Mouse (Mus musculus) myocyte (in vitro differentiated cells): ENCODE results near the gene Neurl1a. TPM values are rescaled to one million over a fixed set of nuclear protein-coding genes. Genes with fewer than 3 reads are reported as not detected.

ENCODE experiments used
- H3K27me3 ChIP-seq: one replicate; pipeline ENCODE4 v1.6.1; 2011; ENCODE audit not compliant: control insufficient read depth, insufficient read depth, insufficient read length
- H3K36me3 ChIP-seq: one replicate; pipeline ENCODE4 v1.6.1; 2011; ENCODE audit not compliant: control insufficient read depth, insufficient read depth
- H3K4me2 ChIP-seq: one replicate; pipeline ENCODE4 v1.6.1; 2011; ENCODE audit warnings: low read depth, control low read depth
- H3K4me3 ChIP-seq: one replicate; pipeline ENCODE4 v1.5.1; 2011; ENCODE audit warnings: mild to moderate bottlenecking, control low read depth, moderate library complexity
- H3K79me2 ChIP-seq: one replicate; pipeline ENCODE4 v1.6.1; 2011; ENCODE audit not compliant: control insufficient read depth, insufficient read depth
- H3ac ChIP-seq: one replicate; pipeline ENCODE4 v1.6.1; 2011; ENCODE audit not compliant: control insufficient read depth, insufficient read length
- CEBPB ChIP-seq: IDR thresholded peaks from 2 replicates; pipeline ENCODE4 v1.6.1; 2011; ENCODE audit warnings: mild to moderate bottlenecking, moderate library complexity; ENCODE audit not compliant: poor library complexity, insufficient read depth, severe bottlenecking
- E2F4 ChIP-seq: IDR thresholded peaks from one replicate; pipeline ENCODE4 v1.6.1; 2011; ENCODE audit warnings: mild to moderate bottlenecking, control low read depth, moderate library complexity; ENCODE audit not compliant: insufficient read depth
- MAX ChIP-seq: IDR thresholded peaks from one replicate; pipeline ENCODE4 v1.6.1; 2011; ENCODE audit warnings: low read depth, mild to moderate bottlenecking, control low read depth
- MYOD1 ChIP-seq, 3 experiments: IDR thresholded peaks; one replicate each; pipeline ENCODE4 v1.6.1; 2011; ENCODE audit warnings: control low read depth in 2 of 3, low read depth in 2 of 3, mild to moderate bottlenecking in 2 of 3, moderate library complexity in 1 of 3; ENCODE audit not compliant: insufficient read length in 2 of 3, control insufficient read depth in 1 of 3
- MYOG ChIP-seq, 3 experiments: IDR thresholded peaks; one replicate each; pipeline ENCODE4 v1.6.1; 2011; ENCODE audit warnings: control low read depth in 2 of 3, low read depth in 2 of 3, mild to moderate bottlenecking in 2 of 3; ENCODE audit not compliant: insufficient read length in 2 of 3, control insufficient read depth in 1 of 3, insufficient read depth in 1 of 3
- POLR2A ChIP-seq: IDR thresholded peaks from one replicate; pipeline ENCODE4 v1.6.1; 2011; ENCODE audit warnings: low read depth, mild to moderate bottlenecking, control low read depth, moderate library complexity; ENCODE audit not compliant: insufficient read length
- POLR2AphosphoS2 ChIP-seq: IDR thresholded peaks from one replicate; pipeline ENCODE4 v1.6.1; 2011; ENCODE audit warnings: low read depth, control low read depth; ENCODE audit not compliant: insufficient read length
- REST ChIP-seq: IDR thresholded peaks from one replicate; pipeline ENCODE4 v1.6.1; 2011; ENCODE audit warnings: mild to moderate bottlenecking, control low read depth, moderate library complexity; ENCODE audit not compliant: insufficient read depth, insufficient read length
- SRF ChIP-seq: IDR thresholded peaks from one replicate; pipeline ENCODE4 v1.6.1; 2011; ENCODE audit warnings: low read depth; ENCODE audit not compliant: control insufficient read depth, insufficient read length
- TCF12 ChIP-seq: IDR thresholded peaks from one replicate; pipeline ENCODE4 v1.6.1; 2011; ENCODE audit warnings: mild to moderate bottlenecking, control low read depth; ENCODE audit not compliant: poor library complexity, insufficient read depth, severe bottlenecking
- TCF3 ChIP-seq: IDR thresholded peaks from one replicate; pipeline ENCODE4 v1.6.1; 2011; ENCODE audit warnings: low read depth, control low read depth; ENCODE audit not compliant: insufficient read length
- USF1 ChIP-seq: IDR thresholded peaks from one replicate; pipeline ENCODE4 v1.6.1; 2011; ENCODE audit warnings: low read depth, mild to moderate bottlenecking, control low read depth, moderate library complexity
- polyA plus RNA-seq: library from polyadenylated mRNA; unstranded; fragments of >200 nt; fragmentation: generic; extraction: Trizol; gene quantifications from one replicate; pipeline ENCODE4 v1.2.1, GENCODE M21; 2012; ENCODE audit warnings: missing spikeins

Gene Neurl1a
- polyA plus RNA-seq, 1 experiment: 120 TPM

GRCm38 (mm10) chr19:47304170-47304745 lies 125.6 kb downstream of the Neurl1a start:
- H3K4me2 ChIP-seq: no peak overlapping the region
- peaks cover 75% of the 10 kb centered on the region for H3K79me2 ChIP-seq
- H3ac ChIP-seq: no peak overlapping the region
- no peaks in the 10 kb centered on the region for H3K27me3 ChIP-seq
- TF ChIP-seq POLR2AphosphoS2 (peak; percentile 34), MYOG (IDR thresholded peaks at IDR 0.05; ENCODE audit: control insufficient read depth in 1 of 3, insufficient read depth in 1 of 3, insufficient read length in 2 of 3, low read depth in 2 of 3) (no peak)
- H3K36me3 ChIP-seq: peaks cover 10% of the 10 kb centered on the region
- no peak overlapping the region for H3K4me3 ChIP-seq

- Histone ChIP-seq H3ac (no peak overlapping the region), H3K79me2 (peaks cover 72% of the 10 kb centered on the region), H3K27me3 (no peaks in the 10 kb centered on the region), H3K4me2 (no peak overlapping the region), H3K36me3 (peaks cover 16% of the 10 kb centered on the region), H3K4me3 (no peak overlapping the region)
- TF ChIP-seq POLR2AphosphoS2 (peak; percentile 46), USF1 (no peak), TCF12 (no peak), POLR2A (peak; percentile 22)
Observed at GRCm38 (mm10) chr19:47305401-47305800, 126.8 kb downstream of the Neurl1a start.

GRCm38 (mm10) chr19:47306128-47306916 lies 127.7 kb downstream of the Neurl1a start:
- H3K36me3 ChIP-seq: peaks cover 16% of the 10 kb centered on the region
- H3ac ChIP-seq: no peak overlapping the region
- peaks cover 71% of the 10 kb centered on the region for H3K79me2 ChIP-seq
- no peak overlapping the region for H3K4me3 ChIP-seq
- no peak for TF ChIP-seq TCF3
- TF ChIP-seq POLR2AphosphoS2: no peak
- TF ChIP-seq E2F4: no peak
- no peak for TF ChIP-seq MYOG (IDR thresholded peaks at IDR 0.05; ENCODE audit: control insufficient read depth in 1 of 3, insufficient read depth in 1 of 3, insufficient read length in 2 of 3, low read depth in 2 of 3)
- no peak for TF ChIP-seq MAX
- TF ChIP-seq POLR2A: no peak
- no peak for TF ChIP-seq REST
- TF ChIP-seq MYOD1 (IDR thresholded peaks at IDR 0.05; ENCODE audit: control insufficient read depth in 1 of 3, insufficient read length in 2 of 3, low read depth in 2 of 3): no peak
- H3K4me2 ChIP-seq: no peak overlapping the region
- H3K27me3 ChIP-seq: no peaks in the 10 kb centered on the region

DNA sequence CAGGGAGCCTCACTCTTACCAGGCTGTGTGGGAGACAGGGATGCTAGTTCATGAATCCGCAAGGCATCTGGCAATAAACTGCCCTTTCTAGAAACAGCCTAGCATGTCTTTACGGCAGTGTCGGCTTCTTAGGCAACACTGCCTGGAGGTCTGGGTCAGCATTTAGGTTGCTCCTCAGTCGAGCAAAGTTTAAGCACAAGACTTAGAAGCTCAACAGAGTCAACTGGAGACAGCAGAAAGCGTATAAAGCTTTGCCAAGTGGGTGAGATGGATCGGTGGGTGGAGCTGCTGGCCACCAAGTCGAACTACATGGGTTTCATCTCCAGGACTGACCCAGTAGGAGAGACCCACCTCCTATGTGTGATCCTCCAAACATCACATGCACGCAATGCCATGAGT lies 128.3 kb downstream of the Neurl1a start:
- H3ac ChIP-seq: no peak overlapping the region
- TF ChIP-seq TCF3 (no peak), REST (no peak), CEBPB (no peak), TCF12 (no peak), MAX (no peak), E2F4 (no peak), MYOD1 (IDR thresholded peaks at IDR 0.05; ENCODE audit: control insufficient read depth in 1 of 3, insufficient read length in 2 of 3, low read depth in 2 of 3) (no peak), USF1 (no peak), SRF (no peak), POLR2A (no peak), MYOG (IDR thresholded peaks at IDR 0.05; ENCODE audit: control insufficient read depth in 1 of 3, insufficient read depth in 1 of 3, insufficient read length in 2 of 3, low read depth in 2 of 3) (no peak), POLR2AphosphoS2 (no peak)
- peaks cover 16% of the 10 kb centered on the region for H3K36me3 ChIP-seq
- H3K4me3 ChIP-seq: no peak overlapping the region
- H3K27me3 ChIP-seq: no peaks in the 10 kb centered on the region
- no peak overlapping the region for H3K4me2 ChIP-seq
- H3K79me2 ChIP-seq: peaks cover 71% of the 10 kb centered on the region

Other genes with a start within 250 kb of the Neurl1a start
- not detected for gene Ina, start 164.1 kb upstream of the Neurl1a start, polyA plus RNA-seq
- gene Nt5c2, start 163.7 kb upstream of the Neurl1a start, polyA plus RNA-seq: 19.5 TPM
- gene Pcgf6, start 127.9 kb upstream of the Neurl1a start, polyA plus RNA-seq: 5.6 TPM
- gene Taf5, start 111.1 kb upstream of the Neurl1a start, polyA plus RNA-seq: 2.5 TPM
- gene Usmg5, start 88.2 kb upstream of the Neurl1a start, polyA plus RNA-seq: 1,012 TPM
- gene Pdcd11, start 88.1 kb upstream of the Neurl1a start, polyA plus RNA-seq: 16.1 TPM
- gene Calhm2, start 40.5 kb upstream of the Neurl1a start, polyA plus RNA-seq: 1.4 TPM
- gene Calhm1, start 34.6 kb upstream of the Neurl1a start, polyA plus RNA-seq: not detected
- gene Calhm3, start 21.1 kb upstream of the Neurl1a start, polyA plus RNA-seq: not detected